Mouse (Mus musculus) stomach, postnatal 0 days (tissue): ENCODE measurements around the gene Celf2.

Experiments used
- CTCF ChIP-seq: IDR thresholded peaks from 2 replicates; pipeline ENCODE4 v1.5.1; 2016; ENCODE audit warnings: antibody characterized with exemption, low read depth, mild to moderate bottlenecking, moderate library complexity
- EP300 ChIP-seq: optimal IDR thresholded peaks from 2 replicates; pipeline ENCODE3; 2016; ENCODE audit warnings: antibody characterized with exemption

GRCm38 (mm10) chr2:6715562-6715961 lies 793.8 kb downstream of the Celf2 start:
- TF ChIP-seq CTCF (no peak), EP300 (no peak)
